Mouse (Mus musculus) kidney, adult 2 months (tissue): Measurements from ENCODE around the gene Flrt1.

Source experiments
- CTCF ChIP-seq: fragments of 200-500 bp; conservative IDR thresholded peaks from 2 replicates; pipeline ENCODE4 v1.5.1; 2011; ENCODE audit warnings: low read depth, mild to moderate bottlenecking, control low read depth, low read length, moderate library complexity, mixed read lengths; ENCODE audit not compliant: insufficient read depth, insufficient read length
- POLR2A ChIP-seq: fragments of 200-500 bp; IDR thresholded peaks from one replicate; pipeline ENCODE4 v1.6.1; 2011; ENCODE audit warnings: low read depth, low read length, control low read depth

DNA sequence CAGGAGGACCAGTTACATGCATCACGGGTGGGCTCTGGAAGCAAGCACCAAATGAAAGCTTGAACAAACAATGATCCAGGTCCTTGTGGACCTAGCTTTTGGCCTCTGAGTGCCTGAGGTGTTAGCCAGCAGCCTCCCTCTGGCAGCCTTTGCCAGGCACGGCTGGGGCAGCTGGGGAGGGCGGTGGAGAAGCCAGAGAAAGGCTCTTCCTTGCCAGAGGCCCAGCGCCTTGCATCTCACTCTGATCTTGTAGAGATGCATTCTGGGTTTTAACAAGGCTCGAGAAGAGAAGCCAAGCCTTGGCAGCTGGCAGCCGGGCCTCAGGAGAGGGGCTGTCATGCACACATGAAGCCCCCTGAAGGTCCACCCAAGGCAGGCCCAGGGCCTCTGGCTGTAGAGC lies 34.8 kb upstream of the Flrt1 start:
- TF ChIP-seq CTCF = no peak
- no peak for TF ChIP-seq POLR2A
